Mouse (Mus musculus) inflammation-experienced regulatory T-cells (primary cell): ENCODE measurements around the gene Olfr1361. TPM values are rescaled to one million over a fixed set of nuclear protein-coding genes. Genes with fewer than 3 reads are reported as not detected.

ENCODE experiments used
- polyA plus RNA-seq, 2 experiments: library from polyadenylated mRNA; unstranded; fragments of 100-300 nt; shearing (Covaris generic); gene quantifications; one replicate each; pipeline ENCODE4 v1.2.1; 2017

Gene Olfr1361
- under 1 TPM in 1 of 2 experiments, not detected in 1; 0.60 TPM for polyA plus RNA-seq

DNA sequence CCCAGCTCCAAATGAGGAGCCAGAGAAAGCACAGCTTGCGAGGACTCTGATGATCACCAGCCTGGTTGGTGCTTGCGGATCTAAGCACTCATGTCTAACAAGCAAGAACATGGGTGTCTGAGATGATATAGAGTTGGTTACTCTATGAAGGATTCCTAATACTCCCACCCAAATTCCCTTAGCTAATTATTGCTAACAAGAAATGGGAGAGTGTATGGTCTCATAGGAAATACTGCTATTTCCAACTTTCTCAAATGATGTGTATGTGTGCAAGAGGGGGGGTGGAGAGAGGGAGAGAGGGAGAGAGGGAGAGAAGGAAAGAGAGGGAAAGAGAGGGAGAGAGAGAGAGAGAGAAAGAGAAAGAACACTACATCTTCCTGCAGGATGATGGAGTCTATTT lies at the start of gene Olfr1361:
Olfr1361 (minus strand) TSS at position 101 of the 400 bp plus-strand sequence.

DNA sequence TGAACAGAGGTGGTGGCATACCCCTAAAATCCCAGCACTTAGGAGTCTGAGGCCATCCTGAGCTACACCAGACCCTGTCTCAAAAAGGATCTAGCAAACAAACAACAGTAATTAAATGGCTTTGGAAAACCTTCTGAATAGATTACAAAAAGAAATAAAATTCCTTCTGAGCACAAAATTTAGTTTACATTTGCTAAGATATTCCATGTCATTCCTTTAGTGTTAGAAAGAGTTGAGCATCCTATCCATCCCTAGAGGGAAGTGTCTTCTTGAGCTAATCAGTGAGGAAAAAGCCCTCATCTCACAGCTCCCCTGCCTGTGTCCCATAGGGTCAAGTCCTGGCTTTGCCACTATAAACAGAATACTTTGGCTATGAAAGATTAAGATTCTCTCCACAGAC lies 34.6 kb upstream of the Olfr1361 start, which contains the start of gene Olfr1359:
Olfr1359 (plus strand) TSS at position 301 of the 400 bp plus-strand sequence.

DNA sequence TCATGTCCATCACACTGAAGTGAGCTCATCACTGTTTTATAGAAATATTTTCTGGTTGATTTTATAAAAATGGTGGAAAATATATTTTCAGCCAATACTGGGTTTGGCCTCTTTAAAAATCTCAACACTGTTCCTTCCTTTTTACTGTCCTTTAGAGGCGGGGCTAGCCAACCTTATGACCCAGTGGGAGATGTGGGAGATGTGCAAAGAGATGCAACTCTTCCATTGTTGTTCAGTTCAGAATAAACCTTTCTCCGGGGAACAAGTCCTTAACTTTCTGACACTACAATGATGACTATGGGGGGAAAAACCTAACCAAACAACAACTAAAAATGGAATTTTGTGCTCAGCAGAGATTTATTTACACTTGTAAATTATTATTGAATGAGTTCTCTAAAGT lies 14.1 kb upstream of the Olfr1361 start, which contains the start of gene Olfr1360:
Olfr1360 (minus strand) TSS at position 101 of the 400 bp plus-strand sequence.

DNA sequence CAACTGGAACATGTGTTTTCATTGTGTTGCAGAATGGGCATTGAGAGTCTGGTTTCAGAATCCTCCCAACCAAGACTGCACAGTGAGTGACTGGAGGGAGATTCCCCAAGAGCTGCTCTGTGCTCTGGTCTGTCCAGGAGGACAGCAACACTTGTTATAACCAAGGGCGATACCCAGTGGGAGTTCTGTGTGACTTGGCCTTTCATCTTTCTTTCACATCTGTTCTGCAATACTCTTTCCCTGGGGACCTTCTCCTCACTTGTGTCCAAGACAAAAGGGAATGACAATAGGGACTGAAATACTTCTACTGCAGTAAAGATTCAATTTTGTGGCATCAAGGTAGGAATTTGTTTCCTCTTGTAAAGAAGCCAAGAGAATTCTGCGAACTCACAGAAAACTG lies 20.8 kb downstream of the Olfr1361 start, which contains the start of gene Olfr11:
Olfr11 (minus strand) TSS at position 101 of the 400 bp plus-strand sequence.

DNA sequence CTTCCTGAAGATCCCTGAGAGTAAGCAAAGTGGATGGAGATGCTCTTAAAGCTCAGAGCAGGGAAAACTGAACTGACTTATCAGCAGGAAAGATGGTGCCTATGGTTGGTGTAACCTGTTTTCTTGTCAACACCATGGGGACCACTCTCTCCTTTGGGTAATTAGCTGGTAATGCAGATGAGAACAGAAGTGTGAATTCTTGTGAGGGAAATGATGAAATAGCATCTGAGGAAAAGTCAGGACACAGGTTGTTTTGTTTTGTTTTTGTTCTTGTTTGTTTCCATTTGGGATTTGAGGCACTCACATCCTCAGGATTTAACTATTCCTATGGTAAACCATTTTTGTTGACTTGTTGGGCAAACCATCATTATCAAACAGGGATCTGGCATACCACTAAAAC lies 49.3 kb downstream of the Olfr1361 start, which contains the start of gene Olfr1362:
Olfr1362 (minus strand) TSS at position 101 of the 400 bp plus-strand sequence.

Other genes starting within 250 kb of the Olfr1361 start
- under 1 TPM; 0.23 to 0.53 TPM for gene Pgbd1, start 222.3 kb downstream of the Olfr1361 start, polyA plus RNA-seq
- gene Zscan26, start 209.7 kb downstream of the Olfr1361 start, polyA plus RNA-seq, result 1 to 10 TPM; 7.6 to 7.7 TPM
- under 1 TPM; 0.11 to 0.44 TPM for gene Nkapl, start 194.9 kb downstream of the Olfr1361 start, polyA plus RNA-seq
- gene Zkscan4, start 184.5 kb downstream of the Olfr1361 start, polyA plus RNA-seq, result not detected
- gene Gm10065, start 183.9 kb downstream of the Olfr1361 start, polyA plus RNA-seq, result not detected
- gene AK157302, start 168.2 kb downstream of the Olfr1361 start, polyA plus RNA-seq, result under 1 TPM; 0.08 to 0.54 TPM
- 10 to 100 TPM; 10.6 to 16.4 TPM for gene Gm11273, start 162.0 kb downstream of the Olfr1361 start, polyA plus RNA-seq
- 10 to 100 TPM in 1 of 2 experiments, 1 to 10 TPM in 1; 7.6 to 12.8 TPM for gene Zkscan8, start 132.3 kb downstream of the Olfr1361 start, polyA plus RNA-seq
- not detected for gene Olfr1366, start 120.6 kb downstream of the Olfr1361 start, polyA plus RNA-seq
- 1 to 10 TPM in 1 of 2 experiments, under 1 TPM in 1; 0.95 to 2.1 TPM for gene Olfr1535, start 103.5 kb downstream of the Olfr1361 start, polyA plus RNA-seq
- gene Olfr1364, start 81.6 kb downstream of the Olfr1361 start, polyA plus RNA-seq, result not detected
- not detected for gene Olfr1362, start 49.4 kb downstream of the Olfr1361 start, polyA plus RNA-seq
- gene Olfr11, start 20.9 kb downstream of the Olfr1361 start, polyA plus RNA-seq, result not detected
- gene Olfr1360, start 14.0 kb upstream of the Olfr1361 start, polyA plus RNA-seq, result under 1 TPM in 1 of 2 experiments, not detected in 1; 0.21 TPM
- gene Olfr1359, start 34.7 kb upstream of the Olfr1361 start, polyA plus RNA-seq, result under 1 TPM in 1 of 2 experiments, not detected in 1; 0.71 TPM
- gene Hist1h2bl, start 52.8 kb upstream of the Olfr1361 start, polyA plus RNA-seq, result 1 to 10 TPM in 1 of 2 experiments, not detected in 1; 1.4 TPM
- 10 to 100 TPM; 14.1 to 15.1 TPM for gene Hist1h2ai, start 53.0 kb upstream of the Olfr1361 start, polyA plus RNA-seq
- 1 to 10 TPM; 1.7 to 2.2 TPM for gene Hist1h3h, start 54.3 kb upstream of the Olfr1361 start, polyA plus RNA-seq
- not detected for gene Hist1h2bm, start 58.7 kb upstream of the Olfr1361 start, polyA plus RNA-seq
- under 1 TPM in 1 of 2 experiments, not detected in 1; 0.34 TPM for gene Hist1h4j, start 71.7 kb upstream of the Olfr1361 start, polyA plus RNA-seq
- gene Hist1h4k, start 87.1 kb upstream of the Olfr1361 start, polyA plus RNA-seq, result 10 to 100 TPM in 1 of 2 experiments, 1 to 10 TPM in 1; 4.7 to 30.8 TPM
- gene Hist1h2ak, start 90.4 kb upstream of the Olfr1361 start, polyA plus RNA-seq, result 1 to 10 TPM; 2.4 to 8.2 TPM
- gene Hist1h2bn, start 90.7 kb upstream of the Olfr1361 start, polyA plus RNA-seq, result 1 to 10 TPM; 3.2 to 5.7 TPM
- 1 to 10 TPM; 2.0 to 3.3 TPM for gene Hist1h1b, start 117.2 kb upstream of the Olfr1361 start, polyA plus RNA-seq
- gene Hist1h3i, start 120.0 kb upstream of the Olfr1361 start, polyA plus RNA-seq, result 1 to 10 TPM in 1 of 2 experiments, not detected in 1; 1.5 TPM
- 1 to 10 TPM; 2.5 to 3.2 TPM for gene Hist1h2an, start 123.8 kb upstream of the Olfr1361 start, polyA plus RNA-seq
- 1 to 10 TPM in 1 of 2 experiments, not detected in 1; 1.6 TPM for gene Hist1h2bp, start 124.1 kb upstream of the Olfr1361 start, polyA plus RNA-seq
- gene Hist1h2bq, start 146.8 kb upstream of the Olfr1361 start, polyA plus RNA-seq, result 10 to 100 TPM in 1 of 2 experiments, 1 to 10 TPM in 1; 7.5 to 13.4 TPM
- not detected for gene Hist1h2ao, start 147.1 kb upstream of the Olfr1361 start, polyA plus RNA-seq
- gene Hist1h4m, start 148.4 kb upstream of the Olfr1361 start, polyA plus RNA-seq, result 10 to 100 TPM; 42.5 to 43.7 TPM
- 10 to 100 TPM; 22.4 to 34.7 TPM for gene Hist1h4n, start 168.8 kb upstream of the Olfr1361 start, polyA plus RNA-seq
- 100 to 1,000 TPM; 128 to 153 TPM for gene Hist1h2ap, start 170.1 kb upstream of the Olfr1361 start, polyA plus RNA-seq
- gene Hist1h2br, start 170.4 kb upstream of the Olfr1361 start, polyA plus RNA-seq, result 10 to 100 TPM in 1 of 2 experiments, 1 to 10 TPM in 1; 7.3 to 14.5 TPM